Mouse (Mus musculus) liver, embryonic 16.5 days (tissue): Measurements from ENCODE around the gene Lmbr1. TPM values are rescaled to one million over a fixed set of nuclear protein-coding genes. Genes with fewer than 3 reads are reported as not detected.

Source experiments
- ATAC-seq: fragments of 200-750 bp; cut with Nextera tagmentation; 2 replicates; pipeline ENCODE4 v1.8.0; 2017; ENCODE audit warnings: low read depth, mild to moderate bottlenecking, moderate number of reproducible peaks, moderate library complexity
- H3K27ac ChIP-seq: fragments of 300-500 bp; sonication (generic); 2 replicates; pipeline ENCODE4 v1.5.1; 2014; ENCODE audit warnings: mild to moderate bottlenecking, low read length
- H3K27me3 ChIP-seq: fragments of 300-500 bp; sonication (generic); 2 replicates; pipeline ENCODE4 v1.6.1; 2014; ENCODE audit warnings: low read depth, low read length, mixed read lengths; ENCODE audit not compliant: control insufficient read depth, insufficient read depth
- H3K36me3 ChIP-seq: fragments of 300-500 bp; sonication (generic); 2 replicates; pipeline ENCODE4 v1.6.1; 2014; ENCODE audit warnings: mild to moderate bottlenecking; ENCODE audit not compliant: control insufficient read depth, insufficient read depth
- H3K4me1 ChIP-seq: fragments of 300-500 bp; sonication (generic); 2 replicates; pipeline ENCODE4 v1.6.1; 2014; ENCODE audit warnings: low read depth, low read length, mixed read lengths; ENCODE audit not compliant: control insufficient read depth
- H3K4me2 ChIP-seq: fragments of 300-500 bp; sonication (generic); 2 replicates; pipeline ENCODE4 v1.6.1; 2014; ENCODE audit warnings: low read depth, low read length, mixed read lengths
- H3K4me3 ChIP-seq: fragments of 300-500 bp; sonication (generic); 2 replicates; pipeline ENCODE4 v1.5.1; 2014; ENCODE audit warnings: low read depth, mild to moderate bottlenecking, low read length
- H3K9ac ChIP-seq: fragments of 300-500 bp; sonication (generic); 2 replicates; pipeline ENCODE4 v1.6.1; 2014; ENCODE audit warnings: low read depth, low read length
- H3K9me3 ChIP-seq: fragments of 300-500 bp; sonication (generic); replicated peaks from 2 replicates; pipeline ENCODE4 v1.6.1; 2016; ENCODE audit warnings: low read length; ENCODE audit not compliant: control insufficient read depth
- WGBS: fragments of 180-500 bp; shearing (Covaris S2); extraction: QIAGEN DNeasy Blood & Tissue Kit; methylation state at CpG from one replicate; pipeline ENCODE4 v1.1.7; 2014; ENCODE audit not compliant: insufficient replicate concordance; 5-methylcytosine and 5-hydroxymethylcytosine counted together
- polyA plus RNA-seq: library from polyadenylated mRNA; unstranded; fragments of >200 nt; fragmentation: Nextera tagmentation; extraction: Ambion mirVana; gene quantifications from 2 replicates; pipeline ENCODE4 v1.2.1, GENCODE M21; 2015

Gene Lmbr1
- polyA plus RNA-seq, 1 experiment from 2014 or later = 1.7 TPM

GRCm38 (mm10) chr5:29289703-29290102, 88.5 kb downstream of the Lmbr1 start:
- Histone ChIP-seq H3K9ac (no peak overlapping the region), H3K9me3 (no peaks in the 10 kb centered on the region), H3K4me2 (no peak overlapping the region), H3K4me3 (no peak overlapping the region), H3K27ac (no peak overlapping the region), H3K36me3 (no peaks in the 10 kb centered on the region), H3K27me3 (no peaks in the 10 kb centered on the region), H3K4me1 (no peaks in the 10 kb centered on the region)
- WGBS = 50% methylated on average over 6 of the region's 6 CpGs
- ATAC-seq = no peak

- no peak overlapping the region for H3K9ac ChIP-seq
- no peaks in the 10 kb centered on the region for H3K27me3 ChIP-seq
- ATAC-seq = no peak
- no peaks in the 10 kb centered on the region for H3K36me3 ChIP-seq
- H3K4me2 ChIP-seq = no peak overlapping the region
- H3K27ac ChIP-seq = no peak overlapping the region
- no peak overlapping the region for H3K4me3 ChIP-seq
- no peaks in the 10 kb centered on the region for H3K9me3 ChIP-seq
- H3K4me1 ChIP-seq = no peaks in the 10 kb centered on the region
- 68% methylated on average over 3 of the region's 3 CpGs for WGBS
These were observed 97.1 kb downstream of the Lmbr1 start for GRCm38 (mm10) chr5:29281081-29281480.

- Histone ChIP-seq H3K4me3 (no peak overlapping the region), H3K9me3 (no peaks in the 10 kb centered on the region), H3K4me1 (no peaks in the 10 kb centered on the region), H3K27me3 (no peaks in the 10 kb centered on the region), H3K36me3 (no peaks in the 10 kb centered on the region), H3K9ac (no peak overlapping the region), H3K27ac (no peak overlapping the region), H3K4me2 (no peak overlapping the region)
- ATAC-seq = no peak
These were observed 103.4 kb downstream of the Lmbr1 start for GRCm38 (mm10) chr5:29274746-29275145.

- ATAC-seq = no peak
- H3K9ac ChIP-seq = no peak overlapping the region
- no peaks in the 10 kb centered on the region for H3K36me3 ChIP-seq
- 63% methylated on average over 2 of the region's 2 CpGs for WGBS
- no peaks in the 10 kb centered on the region for H3K4me1 ChIP-seq
- no peaks in the 10 kb centered on the region for H3K9me3 ChIP-seq
- H3K4me3 ChIP-seq = no peak overlapping the region
- no peaks in the 10 kb centered on the region for H3K27me3 ChIP-seq
- H3K27ac ChIP-seq = no peak overlapping the region
- no peak overlapping the region for H3K4me2 ChIP-seq
These were observed 104.8 kb downstream of the Lmbr1 start for GRCm38 (mm10) chr5:29273426-29273825.

GRCm38 (mm10) chr5:29270879-29271278, 107.3 kb downstream of the Lmbr1 start:
- no peak overlapping the region for H3K4me3 ChIP-seq
- H3K4me1 ChIP-seq = no peaks in the 10 kb centered on the region
- no peak overlapping the region for H3K4me2 ChIP-seq
- ATAC-seq = no peak
- H3K27me3 ChIP-seq = no peaks in the 10 kb centered on the region
- no peaks in the 10 kb centered on the region for H3K36me3 ChIP-seq
- no peak overlapping the region for H3K9ac ChIP-seq
- WGBS = 67% methylated on average over 4 of the region's 4 CpGs
- H3K27ac ChIP-seq = no peak overlapping the region
- no peaks in the 10 kb centered on the region for H3K9me3 ChIP-seq

- Histone ChIP-seq H3K4me3 (no peak overlapping the region), H3K36me3 (no peaks in the 10 kb centered on the region), H3K4me2 (no peak overlapping the region), H3K9me3 (no peaks in the 10 kb centered on the region), H3K27me3 (no peaks in the 10 kb centered on the region), H3K27ac (no peak overlapping the region), H3K4me1 (no peaks in the 10 kb centered on the region), H3K9ac (no peak overlapping the region)
- 68% methylated on average over 2 of the region's 2 CpGs for WGBS
- no peak for ATAC-seq
These were observed 124.3 kb downstream of the Lmbr1 start for GRCm38 (mm10) chr5:29253876-29254275.

GRCm38 (mm10) chr5:29251496-29251873, 126.7 kb downstream of the Lmbr1 start:
- no peak for ATAC-seq
- H3K4me1 ChIP-seq = no peaks in the 10 kb centered on the region
- 47% methylated on average over 1 of the region's 1 CpGs for WGBS

GRCm38 (mm10) chr5:29250795-29251495, 127.2 kb downstream of the Lmbr1 start:
- 77% methylated on average over 8 of the region's 8 CpGs for WGBS
- H3K36me3 ChIP-seq = no peaks in the 10 kb centered on the region
- ATAC-seq = no peak

More at GRCm38 (mm10) chr5:29251496-29251873, 126.7 kb downstream of the Lmbr1 start:
- H3K9me3 ChIP-seq = no peaks in the 10 kb centered on the region
- H3K4me3 ChIP-seq = no peak overlapping the region
- no peak overlapping the region for H3K9ac ChIP-seq
- H3K4me2 ChIP-seq = no peak overlapping the region
- no peak overlapping the region for H3K27ac ChIP-seq
- no peaks in the 10 kb centered on the region for H3K27me3 ChIP-seq
- no peaks in the 10 kb centered on the region for H3K36me3 ChIP-seq

GRCm38 (mm10) chr5:29244769-29245168, 133.4 kb downstream of the Lmbr1 start:
- no peaks in the 10 kb centered on the region for H3K27me3 ChIP-seq
- no peak overlapping the region for H3K4me2 ChIP-seq
- 50% methylated on average over 1 of the region's 1 CpGs for WGBS
- H3K9me3 ChIP-seq = no peaks in the 10 kb centered on the region
- H3K36me3 ChIP-seq = no peaks in the 10 kb centered on the region
- H3K27ac ChIP-seq = no peak overlapping the region
- ATAC-seq = no peak
- H3K4me1 ChIP-seq = no peaks in the 10 kb centered on the region
- no peak overlapping the region for H3K4me3 ChIP-seq
- H3K9ac ChIP-seq = no peak overlapping the region

More at GRCm38 (mm10) chr5:29250795-29251495, 127.2 kb downstream of the Lmbr1 start:
- Histone ChIP-seq H3K4me2 (no peak overlapping the region), H3K27me3 (no peaks in the 10 kb centered on the region), H3K4me1 (no peaks in the 10 kb centered on the region), H3K9ac (no peak overlapping the region), H3K9me3 (no peaks in the 10 kb centered on the region), H3K27ac (no peak overlapping the region), H3K4me3 (no peak overlapping the region)
